Mouse (Mus musculus) MEL (cell line): ENCODE results near the gene Scrn1. TPM values are rescaled to one million over a fixed set of nuclear protein-coding genes. Genes with fewer than 3 reads are reported as not detected.

Experiments
- DNase-seq: peaks from one replicate; pipeline ENCODE4 v3.0.0; 2011; ENCODE audit warnings: low read depth, low spot score
- H3K27ac ChIP-seq: 2 replicates; pipeline ENCODE4 v1.5.1; 2012; ENCODE audit warnings: low read depth, mild to moderate bottlenecking, control low read depth, low read length, moderate library complexity; ENCODE audit not compliant: control insufficient read depth
- H3K27me3 ChIP-seq, 2 experiments: fragments of 150-350 bp in 1 of 2; sonication (generic) in 1 of 2; 2 replicates each; pipeline ENCODE4 v1.6.1; 2012; ENCODE audit warnings: low read length in 2 of 2, mild to moderate bottlenecking in 2 of 2, improper control_type of control experiment in 1 of 2, moderate library complexity in 1 of 2; ENCODE audit not compliant: insufficient read depth in 2 of 2, control insufficient read depth in 1 of 2
- H3K36me3 ChIP-seq, 2 experiments: 2 replicates each; pipeline ENCODE4 v1.6.1; 2012 to 2014; ENCODE audit warnings: low read length in 2 of 2, improper control_type of control experiment in 1 of 2, inconsistent platforms in 1 of 2, mild to moderate bottlenecking in 1 of 2; ENCODE audit not compliant: insufficient read depth in 2 of 2, control insufficient read depth in 1 of 2
- H3K4me1 ChIP-seq, 2 experiments: fragments of 150-350 bp in 1 of 2; sonication (generic) in 1 of 2; 2 replicates each; pipeline ENCODE4 v1.6.1; 2012; ENCODE audit warnings: low read length in 2 of 2, improper control_type of control experiment in 1 of 2, mild to moderate bottlenecking in 1 of 2; ENCODE audit not compliant: insufficient read depth in 2 of 2, control insufficient read depth in 1 of 2
- H3K4me3 ChIP-seq, 2 experiments: fragments of 150-350 bp in 1 of 2; sonication (generic) in 1 of 2; 2 replicates each; pipeline ENCODE4 v1.5.1; 2012; ENCODE audit warnings: low read depth in 2 of 2, low read length in 2 of 2, mild to moderate bottlenecking in 2 of 2, moderate library complexity in 2 of 2, control low read depth in 1 of 2, improper control_type of control experiment in 1 of 2; ENCODE audit not compliant: control insufficient read depth in 1 of 2, insufficient read depth in 1 of 2
- H3K79me2 ChIP-seq: 2 replicates; pipeline ENCODE4 v1.6.1; 2012; ENCODE audit warnings: mild to moderate bottlenecking, low read length, moderate library complexity; ENCODE audit not compliant: control insufficient read depth, poor library complexity, insufficient read depth
- H3K9ac ChIP-seq: 2 replicates; pipeline ENCODE4 v1.6.1; 2012; ENCODE audit warnings: low read depth, mild to moderate bottlenecking, control low read depth, low read length, moderate library complexity; ENCODE audit not compliant: control insufficient read depth, poor library complexity, severe bottlenecking
- H3K9me3 ChIP-seq: fragments of 150-350 bp; sonication (generic); replicated peaks from 2 replicates; pipeline ENCODE4 v1.6.1; 2012; ENCODE audit warnings: mild to moderate bottlenecking, low read length, improper control_type of control experiment, moderate library complexity; ENCODE audit not compliant: insufficient read depth
- BHLHE40 ChIP-seq: IDR thresholded peaks from 2 replicates; pipeline ENCODE4 v1.6.1; 2012; ENCODE audit warnings: low read depth, mild to moderate bottlenecking, inconsistent platforms, low read length, improper control_type of control experiment, borderline replicate concordance
- CTCF ChIP-seq, 3 experiments: IDR thresholded peaks in 2 of 3; conservative IDR thresholded peaks in 1 of 3; 2 replicates each; pipeline ENCODE4 v1.5.1; 2011 to 2012; ENCODE audit warnings: low read length in 3 of 3, low read depth in 2 of 3, mild to moderate bottlenecking in 2 of 3, improper control_type of control experiment in 1 of 3, inconsistent platforms in 1 of 3, mixed read lengths in 1 of 3, moderate library complexity in 1 of 3; ENCODE audit not compliant: control insufficient read depth in 1 of 3, insufficient read depth in 1 of 3, poor library complexity in 1 of 3, severe bottlenecking in 1 of 3
- E2F4 ChIP-seq: IDR thresholded peaks from 2 replicates; pipeline ENCODE4 v1.6.1; 2011; ENCODE audit warnings: low read depth, low read length, improper control_type of control experiment, borderline replicate concordance
- ELF1 ChIP-seq: IDR thresholded peaks from 2 replicates; pipeline ENCODE4 v1.6.1; 2014; ENCODE audit warnings: low read depth, mild to moderate bottlenecking, inconsistent platforms, low read length, improper control_type of control experiment, moderate library complexity
- ETS1 ChIP-seq: IDR thresholded peaks from 2 replicates; pipeline ENCODE4 v1.6.1; 2012; ENCODE audit warnings: low read depth, mild to moderate bottlenecking, inconsistent platforms, low read length, improper control_type of control experiment, moderate library complexity
- GABPA ChIP-seq: IDR thresholded peaks from 2 replicates; pipeline ENCODE4 v1.6.1; 2012; ENCODE audit warnings: low read depth, mild to moderate bottlenecking, inconsistent platforms, low read length, improper control_type of control experiment, moderate library complexity
- HCFC1 ChIP-seq: IDR thresholded peaks from 2 replicates; pipeline ENCODE4 v1.6.1; 2012; ENCODE audit warnings: low read depth, mild to moderate bottlenecking, inconsistent platforms, low read length, improper control_type of control experiment, moderate library complexity
- KAT2A ChIP-seq: conservative IDR thresholded peaks from 2 replicates; pipeline ENCODE4 v1.6.1; 2012; ENCODE audit warnings: low read depth, low read length, improper control_type of control experiment, inconsistent platforms
- MXI1 ChIP-seq: IDR thresholded peaks from 2 replicates; pipeline ENCODE4 v1.6.1; 2011; ENCODE audit warnings: mild to moderate bottlenecking, low read depth, low read length, improper control_type of control experiment
- NELFE ChIP-seq: IDR thresholded peaks from 2 replicates; pipeline ENCODE4 v1.6.1; 2011; ENCODE audit warnings: low read depth, low read length, improper control_type of control experiment
- POLR2A ChIP-seq, 2 experiments: IDR thresholded peaks; 2 replicates each; pipeline ENCODE4 v1.6.1; 2011 to 2012; ENCODE audit warnings: low read length in 2 of 2, mild to moderate bottlenecking in 2 of 2, control low read depth in 1 of 2, improper control_type of control experiment in 1 of 2, low read depth in 1 of 2, moderate library complexity in 1 of 2; ENCODE audit not compliant: control insufficient read depth in 1 of 2, insufficient read depth in 1 of 2, poor library complexity in 1 of 2
- POLR2AphosphoS2 ChIP-seq: IDR thresholded peaks from 2 replicates; pipeline ENCODE4 v1.6.1; 2011; ENCODE audit warnings: low read length, improper control_type of control experiment
- POLR2AphosphoS5 ChIP-seq: IDR thresholded peaks from 2 replicates; pipeline ENCODE4 v1.6.1; 2012; ENCODE audit warnings: low read depth, borderline replicate concordance, mild to moderate bottlenecking, inconsistent platforms, low read length, moderate library complexity, mixed read lengths
- RCOR1 ChIP-seq: IDR thresholded peaks from 2 replicates; pipeline ENCODE4 v1.6.1; 2012; ENCODE audit warnings: low read depth, mild to moderate bottlenecking, inconsistent platforms, low read length, improper control_type of control experiment
- TAL1 ChIP-seq: IDR thresholded peaks from 2 replicates; pipeline ENCODE4 v1.6.1; 2012; ENCODE audit warnings: mild to moderate bottlenecking, inconsistent platforms, low read length, moderate library complexity, mixed read lengths
- TBP ChIP-seq: IDR thresholded peaks from 2 replicates; pipeline ENCODE4 v1.8.0; 2011; ENCODE audit warnings: low read depth, low read length, improper control_type of control experiment
- USF1 ChIP-seq: IDR thresholded peaks from 2 replicates; pipeline ENCODE4 v1.6.1; 2014; ENCODE audit warnings: low read depth, mild to moderate bottlenecking, inconsistent platforms, low read length, improper control_type of control experiment, moderate library complexity
- ZC3H11A ChIP-seq: IDR thresholded peaks from 2 replicates; pipeline ENCODE4 v1.6.1; 2012; ENCODE audit warnings: low read depth, mild to moderate bottlenecking, inconsistent platforms, low read length, improper control_type of control experiment
- ZMIZ1 ChIP-seq: IDR thresholded peaks from 2 replicates; pipeline ENCODE4 v1.6.1; 2012; ENCODE audit warnings: low read depth, mild to moderate bottlenecking, inconsistent platforms, low read length, improper control_type of control experiment, moderate library complexity
- ZNF384 ChIP-seq: IDR thresholded peaks from 2 replicates; pipeline ENCODE4 v1.6.1; 2012; ENCODE audit warnings: low read depth, mild to moderate bottlenecking, inconsistent platforms, low read length, improper control_type of control experiment
- polyA plus RNA-seq, 2 experiments: library from polyadenylated mRNA; stranded (reverse) in 1 of 2; unstranded in 1 of 2; fragments of >175 nt in 1 of 2; fragments of >200 nt in 1 of 2; gene quantifications; 2 replicates each; pipeline versions ENCODE4 v1.2.1 to v1.2.4; 2012; ENCODE audit warnings: low replicate concordance in 2 of 2, low read depth in 1 of 2; ENCODE audit not compliant: insufficient read length in 2 of 2, insufficient read depth in 1 of 2, missing spikeins in 1 of 2
- total RNA-seq: library from RNA; depleted of rRNA; stranded (reverse); fragments of 300-350 nt; gene quantifications from 2 replicates; pipeline ENCODE4 v1.2.3, GENCODE M21; 2012

Gene Scrn1
- total and polyA plus RNA-seq, 3 experiments = not detected

- Histone ChIP-seq H3K9me3 (no peaks in the 10 kb centered on the region), H3K27ac (no peak overlapping the region), H3K36me3 (no peaks in the 10 kb centered on the region), H3K4me3 (no peak overlapping the region), H3K4me1 (no peaks in the 10 kb centered on the region), H3K27me3 (no peaks in the 10 kb centered on the region; a peak in 1 of 4 replicates), H3K9ac (no peak overlapping the region), H3K79me2 (no peaks in the 10 kb centered on the region)
- no peak for DNase-seq
- no peak for TF ChIP-seq USF1
- no peak for TF ChIP-seq RCOR1
- TF ChIP-seq ZMIZ1 = no peak
- TF ChIP-seq HCFC1 = no peak
- TF ChIP-seq POLR2A (IDR thresholded peaks at IDR 0.05; ENCODE audit: control insufficient read depth in 1 of 2, insufficient read depth in 1 of 2, low read depth in 1 of 2, low read length in 2 of 2, poor library complexity in 1 of 2) = no peak
- no peak for TF ChIP-seq ZC3H11A
- TF ChIP-seq BHLHE40 = no peak
- TF ChIP-seq TBP = no peak
- no peak for TF ChIP-seq GABPA
Measured at GRCm38 (mm10) chr6:54562018-54562809, 4.1 kb downstream of the Scrn1 start.

GRCm38 (mm10) chr6:54558466-54558865 lies 7.8 kb downstream of the Scrn1 start:
- Histone ChIP-seq H3K9me3 (no peaks in the 10 kb centered on the region), H3K27me3 (no peaks in the 10 kb centered on the region; a peak in 2 of 4 replicates), H3K9ac (no peak overlapping the region), H3K36me3 (no peaks in the 10 kb centered on the region), H3K27ac (no peak overlapping the region)
- no peak for DNase-seq
- TF ChIP-seq ZMIZ1 (no peak), MXI1 (no peak), NELFE (no peak), GABPA (no peak), ELF1 (no peak), KAT2A (no peak), TAL1 (no peak), TBP (no peak), CTCF (IDR thresholded peaks at IDR 0.05 in 2 of 3, conservative IDR thresholded peaks at IDR 0.05 in 1 of 3; ENCODE audit: control insufficient read depth in 1 of 3, insufficient read depth in 1 of 3, low read depth in 2 of 3, low read length in 3 of 3, poor library complexity in 1 of 3, severe bottlenecking in 1 of 3) (no peak), BHLHE40 (no peak), POLR2A (IDR thresholded peaks at IDR 0.05; ENCODE audit: control insufficient read depth in 1 of 2, insufficient read depth in 1 of 2, low read depth in 1 of 2, low read length in 2 of 2, poor library complexity in 1 of 2) (no peak), POLR2AphosphoS2 (no peak), ETS1 (no peak), ZNF384 (no peak), POLR2AphosphoS5 (no peak), E2F4 (no peak)
- TF ChIP-seq, all 39 proteins: peak for 0
- Histone ChIP-seq H3K4me1 (no peaks in the 10 kb centered on the region), H3K4me3 (no peak overlapping the region), H3K79me2 (no peaks in the 10 kb centered on the region)
